Mouse (Mus musculus) spleen, adult 18-20 months (tissue): ENCODE data around the gene Etfb.
A peak's percentile ranks its signal among the peaks of the same experiment; 100 is the strongest.

Source experiments
- DNase-seq, 2 experiments: peaks; one replicate each; pipeline ENCODE4 v3.0.0; 2022; ENCODE audit warnings: mixed read lengths in 2 of 2

The Etfb gene

DNA sequence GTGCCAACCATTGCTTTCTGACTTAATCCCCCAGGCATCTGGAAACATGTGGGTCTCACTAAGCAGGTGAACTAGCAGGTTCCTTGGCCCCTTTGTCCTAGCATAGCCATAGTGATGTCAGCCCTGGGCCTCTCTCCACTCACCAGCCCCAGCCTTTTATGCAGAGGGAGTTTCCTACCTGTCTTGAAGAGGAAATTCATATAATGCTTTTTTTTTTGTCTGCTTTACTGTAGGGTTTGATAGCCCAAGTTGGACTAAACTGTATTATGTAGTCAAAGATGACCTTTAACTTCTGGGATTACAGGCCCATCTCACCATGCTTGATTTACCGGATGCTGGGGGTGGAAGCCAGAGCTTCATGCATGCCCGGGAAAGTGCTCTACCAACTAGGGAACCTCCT is 5.9 kb downstream of the Etfb start:
- DNase-seq: no peak

DNA sequence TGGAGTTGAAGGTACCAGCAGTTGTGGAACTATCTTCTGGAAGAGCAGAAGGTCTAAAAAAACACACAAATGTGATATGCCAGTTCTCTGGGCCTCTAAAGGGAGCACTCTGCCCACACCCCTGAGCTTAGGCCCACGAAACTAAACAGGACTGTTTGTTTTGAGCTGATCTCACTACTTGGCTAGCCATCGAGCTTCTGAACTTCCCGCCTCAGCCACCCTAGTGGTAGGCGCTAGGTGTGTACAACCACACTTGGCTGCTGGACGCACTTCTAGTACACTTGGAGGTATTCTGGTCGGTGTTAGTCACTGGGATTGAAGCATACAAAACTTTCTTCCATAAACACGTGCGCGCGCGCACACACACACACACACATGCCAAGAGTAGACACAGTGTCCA is 7.8 kb downstream of the Etfb start:
- DNase-seq: no peak

DNA sequence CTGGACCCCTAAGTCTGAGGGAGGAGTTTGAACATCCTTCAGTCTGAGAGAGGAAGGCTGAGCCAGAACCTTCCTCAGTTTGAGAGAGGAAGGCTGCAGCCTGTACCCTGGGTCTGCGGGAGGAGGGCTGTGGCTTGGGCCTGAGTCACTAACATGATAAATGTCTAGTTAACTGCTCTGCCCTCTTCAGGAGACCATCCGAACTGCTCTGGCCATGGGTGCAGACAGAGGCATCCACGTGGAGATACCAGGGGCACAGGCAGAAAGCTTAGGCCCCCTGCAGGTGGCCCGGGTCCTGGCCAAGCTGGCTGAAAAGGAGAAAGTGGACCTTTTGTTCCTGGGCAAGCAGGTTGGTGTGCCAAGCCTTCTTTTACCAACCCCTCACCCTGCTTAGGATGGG is 8.7 kb downstream of the Etfb start:
- DNase-seq: peak in 1 of 2 experiments; percentile 52

DNA sequence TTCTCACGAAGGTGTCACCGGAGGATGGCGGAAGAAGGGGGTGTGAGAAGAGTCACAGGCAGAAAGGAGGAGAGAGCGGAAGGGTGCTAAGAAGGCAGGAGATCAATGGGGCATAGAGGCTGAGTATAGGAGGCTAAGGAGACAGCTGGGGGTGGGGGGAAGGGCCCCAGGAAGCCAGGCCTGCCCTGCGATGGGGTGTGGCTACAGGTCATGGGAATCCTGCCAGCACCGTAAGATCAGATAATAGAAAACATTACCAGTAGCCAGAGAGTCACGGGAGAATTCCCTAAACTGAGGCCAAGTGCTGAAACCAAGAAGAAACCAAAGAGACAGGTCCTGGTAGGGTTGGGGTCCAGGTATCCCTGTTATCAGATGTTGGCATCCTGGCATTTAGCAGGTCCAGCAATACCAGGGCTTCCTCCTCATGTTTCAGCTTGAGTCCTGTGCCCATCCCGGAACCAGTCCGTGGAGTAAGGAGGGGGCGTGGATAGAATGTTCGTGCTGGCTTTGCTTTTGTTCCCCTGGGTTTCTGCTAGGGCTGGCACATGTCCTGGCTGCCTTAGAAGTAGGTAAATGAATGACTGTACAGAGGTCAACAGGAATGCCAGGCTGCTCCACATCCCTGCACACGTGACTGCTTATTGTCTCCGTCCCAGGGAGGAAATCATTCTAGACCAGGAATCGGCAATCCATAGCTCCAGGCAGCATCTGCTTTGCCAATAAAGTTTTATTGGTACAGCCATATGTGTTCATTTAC is 9.9 kb downstream of the Etfb start:
- DNase-seq: no peak

DNA sequence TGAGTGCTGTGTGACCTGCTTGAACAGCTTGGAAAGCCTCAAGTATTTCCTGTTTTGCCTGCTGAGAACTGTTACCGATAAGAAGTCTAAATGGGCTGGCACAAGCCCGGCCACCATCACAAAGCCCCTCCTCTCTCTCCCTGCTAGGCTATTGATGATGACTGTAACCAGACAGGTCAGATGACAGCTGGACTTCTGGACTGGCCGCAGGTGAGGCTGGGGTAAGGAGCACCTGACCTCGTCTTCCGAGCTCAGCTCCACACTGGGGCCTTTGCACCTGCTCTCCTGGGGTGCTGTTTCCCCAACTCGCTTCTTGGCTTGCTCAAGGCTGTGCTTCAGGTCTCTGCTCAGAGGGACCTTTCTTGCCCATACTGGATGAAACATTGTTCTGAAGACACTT is 10.5 kb downstream of the Etfb start:
- DNase-seq: no peak

DNA sequence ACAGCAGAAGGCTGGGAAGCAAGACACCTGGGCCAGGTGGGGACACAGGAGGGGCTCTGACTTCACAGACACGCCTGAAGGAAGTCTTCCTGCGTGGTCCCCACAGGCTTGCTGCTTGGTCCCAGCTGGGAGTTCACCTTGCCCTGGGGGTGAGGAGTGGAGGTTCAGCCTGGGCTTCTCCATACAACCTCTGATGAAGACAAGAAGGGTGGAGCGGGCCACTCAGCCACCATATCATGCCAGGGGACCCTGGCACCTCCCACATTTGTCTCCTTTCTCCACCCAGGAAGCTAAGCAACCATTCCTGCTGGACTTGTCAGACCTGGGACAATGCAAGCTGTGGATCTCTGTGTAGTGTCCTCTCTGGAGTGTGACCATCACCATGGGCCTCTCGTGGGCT is 19.0 kb downstream of the Etfb start, which contains the start of gene Vsig10l:
Vsig10l (plus strand) TSS at position 301 of the 400 bp plus-strand sequence.
- no peak for DNase-seq

DNA sequence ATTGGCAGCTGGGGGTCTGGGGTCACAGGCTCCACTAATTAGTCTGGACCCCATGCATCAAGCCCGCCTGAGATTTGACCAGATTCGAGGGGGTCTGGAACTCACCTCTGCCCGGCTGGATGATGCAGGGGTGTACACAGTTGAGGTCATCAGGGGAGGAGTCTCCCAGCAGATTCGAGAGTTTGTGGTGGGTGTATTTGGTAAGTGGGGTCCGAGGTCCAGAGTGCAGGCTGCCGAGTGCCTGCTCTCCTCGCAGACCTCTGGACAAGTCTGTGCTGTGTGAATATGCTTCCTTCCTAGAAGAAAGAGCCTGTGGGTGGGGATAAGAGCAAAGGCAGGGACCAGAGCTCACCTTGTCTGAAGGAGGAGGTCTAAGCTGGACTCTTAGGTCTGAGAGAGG is 20.1 kb downstream of the Etfb start:
- DNase-seq: no peak

DNA sequence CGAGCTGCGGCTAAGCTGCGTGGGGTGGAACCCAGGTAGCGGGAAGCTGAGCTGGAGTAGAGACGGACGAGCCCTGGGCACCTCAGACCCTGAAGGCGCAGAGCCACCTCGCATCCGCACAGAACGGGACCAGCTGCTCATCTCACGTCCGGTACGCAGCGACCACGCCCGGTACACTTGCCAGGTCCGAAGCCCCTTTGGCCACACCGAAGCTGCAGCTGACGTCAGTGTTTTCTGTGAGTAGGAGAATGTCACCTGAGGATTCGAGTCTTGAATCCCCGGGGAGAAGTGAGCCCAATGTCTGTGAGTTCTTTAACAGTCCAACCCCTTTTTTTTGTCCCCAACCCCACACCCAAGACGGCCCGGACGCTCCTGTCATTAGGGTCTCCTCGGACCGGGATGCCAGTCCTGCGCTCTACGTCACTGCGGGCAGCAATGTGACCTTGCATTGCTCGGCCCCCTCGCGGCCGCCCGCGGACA is 21.0 kb downstream of the Etfb start:
- no peak for DNase-seq

DNA sequence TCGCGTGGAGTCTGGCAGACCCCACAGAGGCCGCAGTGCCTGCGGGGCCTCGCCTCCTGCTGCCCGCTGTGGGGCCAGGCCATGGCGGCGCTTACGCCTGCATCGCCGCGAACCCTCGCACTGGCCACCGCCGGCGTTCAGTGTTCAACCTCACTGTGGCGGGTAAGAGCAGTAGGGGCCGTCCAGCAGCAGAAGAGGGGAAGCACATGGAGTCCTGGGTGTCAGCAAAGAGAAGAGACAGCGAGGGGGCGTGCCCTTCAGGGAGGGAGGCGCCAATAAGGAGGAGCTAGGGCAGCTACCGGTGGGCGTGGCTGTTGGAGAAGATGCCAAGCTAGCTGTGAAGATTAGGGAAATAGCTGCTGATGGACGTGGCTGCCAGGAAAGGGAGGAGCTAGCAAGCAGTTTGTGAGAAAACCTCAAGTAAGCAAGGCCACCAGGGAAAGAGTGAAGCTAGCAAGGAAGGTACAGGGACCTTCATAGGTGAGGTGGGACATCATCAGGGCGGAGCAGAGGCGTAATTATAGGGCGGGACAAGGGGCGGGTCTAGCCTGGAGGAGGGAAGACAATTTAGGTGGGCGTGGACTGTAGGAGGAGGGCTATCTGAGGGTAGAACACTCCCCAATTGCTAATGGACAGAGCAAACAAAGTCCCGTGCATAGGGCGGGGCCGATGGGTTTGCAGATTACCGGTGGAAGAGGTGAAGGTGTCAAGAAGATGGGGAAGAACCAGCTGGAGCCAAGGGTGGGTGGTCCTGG is 21.6 kb downstream of the Etfb start:
- peak; percentile 87 to 92 for DNase-seq

DNA sequence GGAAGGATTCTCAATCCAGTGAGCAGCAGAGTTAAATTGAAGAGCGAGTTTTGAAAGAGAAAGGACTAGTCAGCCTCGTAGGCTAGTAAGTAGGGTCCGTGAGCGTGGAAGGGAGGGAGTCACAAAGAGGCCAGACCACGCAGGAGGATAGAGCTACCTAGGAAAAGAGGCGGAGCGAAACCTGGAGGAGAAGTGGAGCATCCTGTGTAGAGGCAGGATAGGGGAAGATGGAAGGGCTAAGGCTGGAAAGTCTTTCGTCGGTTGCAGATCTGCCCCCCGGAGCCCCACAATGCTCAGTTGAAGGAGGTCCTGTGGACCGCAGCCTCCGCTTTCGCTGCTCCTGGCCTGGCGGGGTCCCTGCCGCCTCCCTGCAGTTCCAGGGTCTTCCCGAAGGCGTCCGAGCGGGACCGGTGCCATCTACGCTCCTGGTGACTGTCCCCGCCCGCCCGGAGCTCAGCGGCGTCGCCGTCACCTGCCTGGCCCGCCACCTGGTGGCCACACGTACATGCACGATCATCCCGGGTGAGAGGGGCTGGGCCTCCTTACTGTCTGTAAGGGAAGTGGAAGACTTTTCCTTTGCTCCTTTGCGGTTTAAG is 22.3 kb downstream of the Etfb start:
- DNase-seq: peak; percentile 74 to 85

DNA sequence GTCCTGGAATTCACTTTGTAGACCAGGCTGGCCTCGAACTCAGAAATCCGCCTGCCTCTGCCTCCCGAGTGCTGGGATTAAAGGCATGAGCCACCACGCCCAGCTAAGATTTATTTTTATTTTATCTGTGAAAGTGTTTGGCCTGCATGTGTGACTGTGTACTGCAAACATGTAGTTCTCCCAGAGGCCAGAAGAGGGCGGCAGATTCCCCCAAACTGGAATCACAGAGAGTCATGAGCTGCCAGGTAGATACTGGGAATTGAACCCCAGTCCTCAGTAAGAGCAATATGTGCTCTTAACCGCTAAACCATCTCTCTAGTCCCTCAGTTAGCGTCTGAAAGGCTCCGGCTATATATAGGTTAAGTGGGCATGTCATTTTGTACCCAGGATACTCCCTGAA is 26.5 kb downstream of the Etfb start:
- peak in 1 of 2 experiments; percentile 55 for DNase-seq

DNA sequence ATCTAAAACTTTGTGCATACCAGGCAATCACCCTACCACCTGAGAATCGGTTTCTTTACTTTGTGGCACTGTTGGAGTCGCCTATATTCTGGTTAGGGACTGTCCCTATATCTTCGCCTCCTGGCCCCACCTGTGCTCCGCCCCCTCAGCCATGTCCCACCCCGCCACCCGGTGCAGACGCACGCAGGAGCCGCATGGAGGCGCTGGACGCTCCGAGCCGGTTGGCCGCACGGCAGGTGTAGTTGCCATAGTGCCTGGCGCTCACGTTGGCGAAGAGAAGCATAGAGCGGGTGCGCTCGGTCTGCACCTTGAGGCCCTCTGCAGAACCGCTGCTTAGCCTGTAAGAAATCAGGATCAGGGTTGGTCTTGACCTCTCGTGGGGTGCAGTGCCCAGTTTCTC is 31.8 kb downstream of the Etfb start:
- DNase-seq: peak in 1 of 2 experiments; percentile 29

DNA sequence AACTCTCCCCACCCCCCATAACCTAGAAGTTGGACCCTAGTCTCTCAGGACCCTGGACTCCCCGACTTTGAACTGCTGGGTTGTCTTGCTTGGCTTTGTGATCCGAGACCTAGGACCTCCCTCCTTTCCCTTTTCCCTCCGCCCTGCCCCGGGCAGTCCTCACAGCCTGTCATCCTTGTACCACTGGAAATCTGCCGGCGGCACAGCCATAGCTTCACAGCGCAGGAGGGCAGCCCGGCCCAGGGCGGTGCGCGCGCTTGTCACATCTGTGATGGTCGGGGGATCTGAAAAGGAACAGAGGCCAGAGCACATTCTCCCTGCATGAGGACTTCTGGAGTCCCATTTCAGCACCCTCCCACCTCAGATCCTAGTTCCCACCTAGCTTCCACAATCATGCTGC is 32.5 kb downstream of the Etfb start:
- DNase-seq: no peak

DNA sequence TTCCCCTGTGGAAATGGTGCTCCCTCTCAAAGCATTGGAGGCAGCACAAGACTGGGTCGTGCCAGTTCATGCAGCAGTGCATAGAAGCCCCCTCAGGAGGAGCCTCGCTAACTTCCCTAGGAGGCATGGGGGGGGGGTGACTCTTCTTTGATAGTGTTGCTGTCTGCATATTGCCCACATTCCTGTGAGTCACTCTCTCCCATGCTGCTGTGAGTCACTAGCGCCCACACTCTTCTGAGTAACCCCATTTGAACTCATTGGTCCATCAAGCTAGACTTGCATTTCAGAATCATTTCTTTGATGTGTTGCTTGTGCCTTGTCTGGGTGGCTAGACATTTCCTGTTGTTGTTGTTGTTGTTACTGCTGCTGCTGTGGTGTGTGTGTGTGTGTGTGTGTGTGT is 37.3 kb downstream of the Etfb start:
- no peak for DNase-seq

DNA sequence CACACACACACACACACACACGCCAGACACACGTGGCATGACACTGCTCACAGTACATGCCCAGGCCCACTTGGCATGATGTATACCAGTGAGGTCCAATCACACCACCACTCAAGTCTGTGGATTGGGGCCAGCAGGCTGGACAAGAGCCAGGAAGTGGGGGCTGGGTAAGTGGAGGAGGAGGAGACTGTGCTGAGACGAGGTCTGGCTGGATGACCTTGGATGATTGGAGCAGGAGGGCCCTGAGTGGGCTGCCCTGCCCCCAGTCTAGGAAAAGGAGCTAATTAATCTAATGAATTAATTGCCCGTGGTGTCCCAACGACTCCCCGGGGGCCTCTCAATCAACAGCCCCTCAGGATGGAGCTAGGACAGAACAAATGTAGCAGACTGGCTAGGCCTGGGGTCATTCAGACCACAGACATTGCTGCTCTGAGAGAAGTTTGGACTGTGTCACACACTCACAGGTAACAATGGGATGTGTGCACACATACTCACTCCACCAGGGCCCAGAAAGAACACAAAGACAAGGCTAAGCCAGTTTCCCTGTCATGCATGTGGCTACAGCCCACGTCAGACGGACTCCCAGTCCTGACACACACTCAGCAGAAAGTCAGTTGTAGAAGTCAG is 38.3 kb downstream of the Etfb start:
- DNase-seq: no peak

DNA sequence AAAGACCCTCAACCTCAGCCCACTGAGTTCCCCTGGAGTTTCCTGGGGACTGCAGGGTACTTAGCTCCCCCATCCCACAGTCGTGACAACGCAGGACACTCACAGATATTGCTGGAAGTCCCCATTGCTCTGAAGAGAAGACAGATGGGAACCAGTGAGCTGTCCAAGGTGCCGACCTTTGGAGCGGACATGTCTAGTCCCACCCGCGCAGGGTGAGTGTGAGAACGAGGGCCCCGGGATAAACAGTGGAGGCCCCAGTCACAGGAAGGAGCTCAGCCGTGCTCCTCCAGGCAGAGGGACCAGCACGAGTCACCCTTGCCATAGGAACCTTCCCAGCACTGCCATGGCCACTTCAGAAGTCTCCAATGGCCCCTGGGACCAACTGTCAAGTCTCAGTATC is 39.4 kb downstream of the Etfb start:
- DNase-seq: no peak

DNA sequence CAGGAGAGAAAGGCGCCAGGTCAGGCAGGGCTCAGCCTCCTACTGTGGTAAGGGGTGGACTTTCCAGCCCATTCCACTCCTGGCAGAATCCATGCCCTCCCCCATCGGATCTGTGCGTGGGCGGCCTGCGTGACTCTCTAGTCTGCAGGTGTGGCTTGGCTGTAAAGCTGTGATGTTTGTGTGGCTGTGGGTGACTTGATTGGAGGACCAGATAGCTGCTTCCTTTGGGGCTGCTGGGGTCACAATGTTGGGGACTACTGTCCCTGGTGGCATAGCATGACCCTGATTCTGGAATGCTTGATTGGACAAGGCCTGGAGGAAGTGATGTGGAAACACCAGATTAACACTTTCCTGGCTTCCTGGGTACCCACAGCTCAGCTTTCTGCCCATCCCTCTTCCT is 44.8 kb downstream of the Etfb start:
- DNase-seq: no peak

DNA sequence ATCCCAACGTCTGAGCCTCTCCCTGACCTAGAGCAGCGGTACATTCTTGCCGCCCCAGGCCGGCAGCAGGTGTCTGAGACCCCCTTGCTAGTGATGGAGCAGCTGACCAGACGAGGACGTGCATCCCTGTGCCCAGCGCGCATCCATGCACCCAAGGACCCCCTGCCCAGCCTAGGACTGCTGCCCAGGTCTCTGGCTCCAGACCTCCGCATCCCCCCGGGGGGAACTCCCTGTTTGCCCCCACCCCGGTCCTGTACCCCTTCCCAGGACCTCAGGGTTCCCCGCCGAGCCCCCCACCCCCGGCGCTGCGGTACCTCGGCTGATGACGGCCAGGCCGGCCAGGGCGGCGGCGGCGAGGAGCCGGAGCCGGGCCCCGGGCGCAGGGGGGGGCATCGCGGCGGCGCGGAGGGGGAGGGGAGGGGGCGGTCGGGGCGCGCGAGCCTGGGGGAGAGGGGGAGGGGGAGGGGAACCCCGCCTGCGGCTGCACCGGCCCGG is 45.8 kb downstream of the Etfb start, which contains the start of gene Iglon5:
Iglon5 (minus strand) TSS at position 445 of the 495 bp plus-strand sequence.
- no peak for DNase-seq

DNA sequence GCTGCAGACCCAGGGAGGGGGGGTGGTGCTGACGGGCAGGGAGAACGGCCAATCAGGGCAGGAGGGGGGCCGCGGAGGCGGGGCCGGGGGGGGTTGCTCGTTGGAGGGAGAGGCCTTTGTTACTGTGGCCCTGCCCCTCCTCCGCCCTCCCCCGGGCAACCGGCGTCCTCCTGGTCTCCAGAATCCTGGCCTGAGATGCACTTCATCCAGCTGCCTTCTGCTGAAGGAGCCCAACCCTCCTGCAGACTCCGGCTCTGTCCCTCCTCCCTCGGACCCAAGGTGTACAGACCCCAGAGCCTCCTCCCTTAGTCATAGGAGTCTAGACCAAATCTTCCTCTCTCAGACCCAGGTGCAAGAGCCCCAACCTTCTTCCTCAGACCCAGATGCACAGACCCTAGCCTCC is 46.3 kb downstream of the Etfb start:
- no peak for DNase-seq

DNA sequence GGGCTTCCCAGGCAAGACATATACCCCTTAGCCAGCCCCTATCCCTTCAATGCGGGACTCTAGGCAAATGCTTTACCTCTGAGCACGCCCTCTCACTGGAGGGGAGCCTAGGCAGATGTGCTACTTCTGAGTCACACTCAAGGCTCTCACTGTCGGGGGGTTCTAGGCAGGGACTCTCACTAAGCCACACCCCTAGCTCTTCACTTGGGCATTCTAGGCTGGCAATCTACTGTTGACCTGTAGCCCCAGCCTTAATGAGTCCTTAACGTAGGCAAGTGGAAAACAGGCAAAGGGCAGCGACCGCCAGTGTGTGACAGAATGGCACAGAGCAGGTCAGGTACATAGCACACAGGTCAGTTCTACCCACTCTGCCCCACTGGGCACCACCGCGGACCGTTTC is 47.0 kb downstream of the Etfb start:
- DNase-seq: no peak

DNA sequence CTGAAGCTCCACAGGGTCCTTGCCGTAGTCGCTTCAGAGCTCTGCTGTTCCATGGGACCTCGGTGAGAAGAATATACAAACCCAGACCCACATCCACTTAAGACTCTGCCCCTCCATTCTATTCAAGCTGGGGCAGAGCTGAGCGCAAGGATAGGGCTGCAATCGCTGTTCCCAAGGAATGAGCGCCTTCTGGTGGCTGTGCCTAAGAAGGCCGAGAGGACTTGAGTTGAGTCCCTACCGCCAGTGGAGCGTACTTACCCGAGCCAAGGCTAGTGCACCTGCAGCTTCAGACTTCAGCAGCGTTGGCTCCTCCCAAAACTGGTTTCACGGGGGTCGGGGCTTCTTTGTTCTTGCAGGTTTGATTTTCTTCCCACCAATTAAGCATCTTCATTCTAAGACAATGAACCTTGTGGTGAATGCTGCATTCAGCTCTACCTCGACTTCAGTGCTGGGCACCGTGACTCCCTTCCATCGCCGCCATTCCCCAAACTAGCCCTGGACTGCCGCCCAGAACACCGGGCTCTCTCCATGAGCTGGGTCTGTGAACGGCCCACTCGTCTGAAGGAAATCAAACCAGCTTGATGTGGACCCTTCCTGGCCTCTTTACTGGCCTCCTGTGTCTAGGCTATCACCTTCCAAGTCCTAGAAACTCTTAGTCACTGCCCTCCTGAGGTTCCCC is 51.6 kb downstream of the Etfb start:
- peak in 1 of 2 experiments; percentile 18 for DNase-seq
